Mouse (Mus musculus) G1E (cell line): ENCODE results near the gene Elp5.

Experiments used
- CTCF ChIP-seq: IDR thresholded peaks from 2 replicates; pipeline ENCODE4 v1.5.1; 2012; ENCODE audit warnings: low read depth, low read length, inconsistent platforms, mixed read lengths
- TAL1 ChIP-seq: conservative IDR thresholded peaks from 2 replicates; pipeline ENCODE4 v1.6.1; 2012; ENCODE audit warnings: low read depth, low read length, inconsistent platforms, mixed read lengths

GRCm38 (mm10) chr11:69966860-69967517 is 15.3 kb downstream of the Elp5 start:
- no peak for TF ChIP-seq CTCF
- no peak for TF ChIP-seq TAL1
